Mouse (Mus musculus): ENCODE results near the gene Tcf21.

DNA sequence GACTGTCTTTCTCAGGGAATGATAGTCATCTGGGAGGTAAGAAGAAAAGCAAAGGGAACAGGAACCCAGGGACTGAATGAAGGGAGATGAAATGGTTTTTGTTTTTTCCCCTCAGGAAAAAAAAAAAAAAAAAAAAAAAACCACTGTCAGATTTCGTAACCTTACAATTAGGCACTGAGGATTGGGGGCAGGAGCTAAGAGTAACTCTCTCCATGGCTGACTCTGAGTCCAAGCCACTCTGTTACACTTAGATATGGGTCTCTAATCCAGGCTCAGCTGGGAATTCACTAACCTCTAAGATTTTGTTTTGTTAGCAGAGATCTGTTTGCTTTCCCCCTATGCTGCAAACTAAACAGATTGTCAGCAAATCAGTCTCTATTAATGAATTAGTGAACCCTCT, 1.3 kb upstream of the Tcf21 start:
- TF ChIP-seq CTCF (conservative IDR thresholded peaks at IDR 0.05; ENCODE audit: low read length) (no peak), POU5F1 (IDR thresholded peaks at IDR 0.05; ENCODE audit: borderline replicate concordance, low read length) (no peak)
